Mouse (Mus musculus) bone marrow macrophage, adult 2 months (primary cell): ENCODE data around the gene Pea15a.

Experiments
- CTCF ChIP-seq: IDR thresholded peaks from 2 replicates; pipeline ENCODE4 v1.5.1; 2012; ENCODE audit warnings: low read depth, mild to moderate bottlenecking, low read length, moderate library complexity
- POLR2A ChIP-seq: IDR thresholded peaks from 2 replicates; pipeline ENCODE4 v1.6.1; 2012; ENCODE audit warnings: mild to moderate bottlenecking, low read depth, low read length, borderline replicate concordance

DNA sequence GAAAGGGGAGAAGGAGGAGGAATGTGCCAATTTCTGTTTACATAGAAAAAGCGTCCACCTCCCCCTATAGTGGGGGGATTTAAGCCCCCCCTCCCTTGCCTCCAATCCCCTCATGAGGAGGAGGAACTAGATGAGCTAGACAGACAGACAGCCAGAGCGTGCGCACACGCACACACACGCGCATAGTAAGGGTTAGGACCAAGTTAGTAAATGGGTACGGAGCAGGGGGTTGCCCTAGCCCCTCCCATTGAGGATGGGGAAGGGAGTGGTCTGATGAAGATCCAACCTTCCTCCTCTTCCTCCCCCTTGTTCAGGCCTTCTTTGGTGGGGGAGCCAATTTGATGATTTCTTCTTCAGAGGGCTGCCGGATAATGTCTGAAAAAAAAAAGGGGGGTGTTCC is 8.3 kb downstream of the Pea15a start:
- TF ChIP-seq CTCF (no peak), POLR2A (no peak)
